Mouse (Mus musculus) embryonic facial prominence, embryonic 12.5 days (tissue): ENCODE data around the gene Abcc1. TPM values are rescaled to one million over a fixed set of nuclear protein-coding genes. Genes with fewer than 3 reads are reported as not detected.
A peak's percentile ranks its signal among the peaks of the same experiment; 100 is the strongest.

Experiments used
- ATAC-seq: fragments of 200-750 bp; cut with Nextera tagmentation; 2 replicates; pipeline ENCODE4 v1.8.0; 2017; ENCODE audit not compliant: insufficient number of reproducible peaks, insufficient read depth, low FRiP score, low TSS enrichment
- H3K27ac ChIP-seq: fragments of 300-500 bp; sonication (generic); 2 replicates; pipeline ENCODE4 v1.5.1; 2016; ENCODE audit warnings: mild to moderate bottlenecking
- H3K27me3 ChIP-seq: fragments of 300-500 bp; sonication (generic); 2 replicates; pipeline ENCODE4 v1.6.1; 2016; ENCODE audit warnings: mild to moderate bottlenecking, moderate library complexity
- H3K36me3 ChIP-seq: fragments of 300-500 bp; sonication (generic); 2 replicates; pipeline ENCODE4 v1.6.1; 2016; ENCODE audit warnings: mild to moderate bottlenecking
- H3K4me1 ChIP-seq: fragments of 300-500 bp; sonication (generic); 2 replicates; pipeline ENCODE4 v1.6.1; 2016
- H3K4me2 ChIP-seq: fragments of 300-500 bp; sonication (generic); replicated peaks from 2 replicates; pipeline ENCODE4 v1.6.1; 2016; ENCODE audit warnings: mild to moderate bottlenecking, moderate library complexity
- H3K4me3 ChIP-seq: fragments of 300-500 bp; sonication (generic); 2 replicates; pipeline ENCODE4 v1.5.1; 2016; ENCODE audit warnings: mild to moderate bottlenecking
- H3K9ac ChIP-seq: fragments of 300-500 bp; sonication (generic); 2 replicates; pipeline ENCODE4 v1.6.1; 2016; ENCODE audit warnings: mild to moderate bottlenecking, moderate library complexity
- H3K9me3 ChIP-seq: fragments of 300-500 bp; sonication (generic); 2 replicates; pipeline ENCODE4 v1.6.1; 2016; ENCODE audit warnings: mild to moderate bottlenecking, moderate library complexity
- WGBS: fragments of 180-500 bp; shearing (Covaris S2); methylation state at CpG from one replicate; pipeline ENCODE4 v1.1.7; 2016; 5-methylcytosine and 5-hydroxymethylcytosine counted together
- polyA plus RNA-seq: library from polyadenylated mRNA; unstranded; fragments of >200 nt; fragmentation: Nextera tagmentation; extraction: Ambion mirVana; gene quantifications from 2 replicates; pipeline ENCODE4 v1.2.1, GENCODE M21; 2016

Gene Abcc1
- 9.9 and 10.2 TPM in 2 replicates for polyA plus RNA-seq

DNA sequence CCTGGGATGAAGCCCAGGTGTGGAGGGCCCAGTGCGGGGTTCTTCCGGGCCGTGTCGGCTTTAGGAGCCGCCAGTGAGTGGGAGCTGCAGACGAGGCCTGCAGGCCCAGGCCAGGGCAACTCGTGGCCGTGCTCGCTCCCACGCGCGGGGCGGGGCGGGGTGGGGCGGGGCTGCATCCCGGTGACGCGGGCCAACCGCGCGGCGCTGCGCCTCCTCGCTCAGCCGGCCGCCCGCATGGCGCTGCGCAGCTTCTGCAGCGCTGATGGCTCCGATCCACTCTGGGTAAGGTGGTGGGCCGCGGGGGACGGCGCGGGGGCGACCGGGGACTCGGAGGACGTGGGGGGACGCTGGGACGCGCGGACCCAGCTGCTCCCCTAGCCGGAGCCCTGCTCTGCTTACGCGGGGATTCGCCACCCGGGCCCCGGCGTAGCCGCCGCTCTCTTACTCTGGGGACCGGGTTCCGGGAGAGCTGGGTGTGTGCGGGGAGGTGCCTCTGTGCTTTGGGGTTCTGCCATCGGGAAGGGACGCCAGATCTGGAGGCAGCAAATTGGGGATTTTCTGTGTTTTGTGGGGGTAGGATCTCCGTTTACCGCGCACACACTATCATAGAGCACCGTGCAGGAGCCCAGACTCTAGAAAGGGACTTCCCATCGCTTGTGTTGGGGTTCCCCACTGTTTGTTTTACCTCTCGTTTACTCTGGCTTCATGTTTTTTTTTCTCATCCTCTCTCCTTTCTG lies at the start of gene Abcc1:
Abcc1 (plus strand) TSS at position 197 of the 737 bp plus-strand sequence.
- Histone ChIP-seq H3K9me3 (no peaks in the 10 kb centered on the region), H3K27me3 (no peaks in the 10 kb centered on the region), H3K4me2 (peak within 1 kb of the TSS; percentile 78), H3K9ac (peak within 1 kb of the TSS; percentile 74), H3K27ac (no peak within 1 kb of the TSS), H3K36me3 (no peaks in the 10 kb centered on the region), H3K4me1 (peaks cover 3% of the 10 kb centered on the region; the same call in 1 of the 2 replicates), H3K4me3 (peak within 1 kb of the TSS; percentile 85)
- under 1% methylated on average over 40 of the region's 64 CpGs for WGBS
- ATAC-seq = peak; percentile 96

DNA sequence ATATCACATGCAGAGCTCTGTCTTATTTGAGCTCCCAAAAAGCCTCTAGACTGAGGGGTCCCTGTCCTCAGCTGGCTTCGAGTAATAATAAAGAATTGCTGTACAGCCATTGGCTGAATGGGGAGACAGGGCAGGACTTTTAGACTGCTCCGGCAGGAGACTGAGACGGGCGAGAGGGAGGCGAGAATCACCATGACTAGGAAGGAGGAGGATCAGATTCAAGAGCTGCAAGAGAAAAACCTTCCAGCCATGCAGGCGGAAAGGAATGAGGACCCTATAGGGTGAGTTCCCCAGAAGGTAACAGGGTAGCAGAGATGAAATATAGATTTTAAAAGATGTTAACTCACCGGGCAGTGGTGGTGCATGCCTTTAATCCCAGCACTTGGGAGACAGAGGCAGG lies 48.4 kb upstream of the Abcc1 start:
- H3K36me3 ChIP-seq = peaks cover 41% of the 10 kb centered on the region
- H3K9ac ChIP-seq = no peak overlapping the region
- H3K9me3 ChIP-seq = no peaks in the 10 kb centered on the region
- WGBS = 91% methylated on average over 7 of the region's 7 CpGs
- H3K4me3 ChIP-seq = no peak overlapping the region
- no peak overlapping the region for H3K4me2 ChIP-seq
- no peaks in the 10 kb centered on the region for H3K27me3 ChIP-seq
- peaks cover 9% of the 10 kb centered on the region; the same call in 1 of the 2 replicates for H3K4me1 ChIP-seq
- no peak for ATAC-seq
- H3K27ac ChIP-seq = no peak overlapping the region

- peaks cover 9% of the 10 kb centered on the region; the same call in 1 of the 2 replicates for H3K4me1 ChIP-seq
- H3K9ac ChIP-seq = peak within 1 kb of the TSS; percentile 76
- H3K27me3 ChIP-seq = 0 out of 2 replicates have a peak, but pooled peaks cover 3% of the 10 kb centered on the region
- H3K36me3 ChIP-seq = peaks cover 13% of the 10 kb centered on the region
- H3K27ac ChIP-seq = peak within 1 kb of the TSS; percentile 82
- no peaks in the 10 kb centered on the region for H3K9me3 ChIP-seq
- peak within 1 kb of the TSS; percentile 69 for H3K4me2 ChIP-seq
- WGBS = 4% methylated on average over 51 of the region's 51 CpGs
- H3K4me3 ChIP-seq = peak within 1 kb of the TSS; percentile 83
- peak; percentile 100 for ATAC-seq
Observed at GRCm38 (mm10) chr16:14316884-14317876, 44.2 kb upstream of the Abcc1 start, which contains the start of gene Fopnl. Fopnl (minus strand) TSS chr16:14317405.

- H3K9ac ChIP-seq = no peak overlapping the region
- no peaks in the 10 kb centered on the region for H3K36me3 ChIP-seq
- no peak overlapping the region for H3K4me2 ChIP-seq
- WGBS = 86% methylated on average over 3 of the region's 3 CpGs
- 0 out of 2 replicates have a peak, but pooled peaks cover 3% of the 10 kb centered on the region for H3K27me3 ChIP-seq
- no peak overlapping the region for H3K27ac ChIP-seq
- peaks cover 9% of the 10 kb centered on the region; the same call in 1 of the 2 replicates for H3K4me1 ChIP-seq
- H3K4me3 ChIP-seq = no peak overlapping the region
- ATAC-seq = no peak
- H3K9me3 ChIP-seq = no peaks in the 10 kb centered on the region
Observed at GRCm38 (mm10) chr16:14319681-14320080, 41.7 kb upstream of the Abcc1 start.

DNA sequence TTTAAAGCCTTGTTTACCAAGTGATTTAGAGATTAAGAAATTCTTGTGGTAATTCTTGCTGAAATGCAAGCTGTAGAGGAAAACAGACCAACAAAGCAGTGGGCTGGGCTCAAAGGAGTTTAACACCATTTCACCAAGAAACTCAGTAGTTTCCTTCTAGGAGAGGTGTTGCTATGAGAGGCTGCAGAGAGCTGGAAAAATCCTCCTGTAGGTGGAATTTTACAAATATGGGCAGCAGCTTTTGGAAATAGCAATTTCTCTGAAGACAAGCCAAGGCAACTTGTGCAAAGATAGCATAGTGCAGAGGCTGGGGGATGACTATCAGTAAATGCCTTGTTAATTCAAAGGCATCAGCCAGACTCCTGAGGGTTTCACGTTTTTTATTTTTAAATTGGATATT lies 40.9 kb upstream of the Abcc1 start:
- H3K9me3 ChIP-seq = no peaks in the 10 kb centered on the region
- peaks cover 8% of the 10 kb centered on the region; the same call in 1 of the 2 replicates for H3K4me1 ChIP-seq
- no peak overlapping the region for H3K27ac ChIP-seq
- 0 out of 2 replicates have a peak, but pooled peaks cover 3% of the 10 kb centered on the region for H3K27me3 ChIP-seq
- H3K4me2 ChIP-seq = no peak overlapping the region
- WGBS = 56% methylated on average over 1 of the region's 1 CpGs
- H3K4me3 ChIP-seq = no peak overlapping the region
- ATAC-seq = no peak
- H3K9ac ChIP-seq = no peak overlapping the region
- no peaks in the 10 kb centered on the region for H3K36me3 ChIP-seq

- Histone ChIP-seq H3K9me3 (no peaks in the 10 kb centered on the region), H3K4me1 (no peaks in the 10 kb centered on the region), H3K9ac (no peak overlapping the region), H3K4me2 (no peak overlapping the region), H3K36me3 (no peaks in the 10 kb centered on the region), H3K27ac (no peak overlapping the region), H3K27me3 (no peaks in the 10 kb centered on the region), H3K4me3 (no peak overlapping the region)
- WGBS = 71% methylated on average over 1 of the region's 1 CpGs
- ATAC-seq = no peak
Observed at GRCm38 (mm10) chr16:14328156-14328555, 33.2 kb upstream of the Abcc1 start.

GRCm38 (mm10) chr16:14344967-14345366 lies 16.4 kb upstream of the Abcc1 start:
- Histone ChIP-seq H3K4me2 (no peak overlapping the region), H3K27ac (no peak overlapping the region), H3K36me3 (no peaks in the 10 kb centered on the region), H3K27me3 (no peaks in the 10 kb centered on the region), H3K4me1 (no peaks in the 10 kb centered on the region), H3K9me3 (no peaks in the 10 kb centered on the region), H3K4me3 (no peak overlapping the region), H3K9ac (no peak overlapping the region)
- WGBS = 65% methylated on average over 3 of the region's 3 CpGs
- no peak for ATAC-seq

DNA sequence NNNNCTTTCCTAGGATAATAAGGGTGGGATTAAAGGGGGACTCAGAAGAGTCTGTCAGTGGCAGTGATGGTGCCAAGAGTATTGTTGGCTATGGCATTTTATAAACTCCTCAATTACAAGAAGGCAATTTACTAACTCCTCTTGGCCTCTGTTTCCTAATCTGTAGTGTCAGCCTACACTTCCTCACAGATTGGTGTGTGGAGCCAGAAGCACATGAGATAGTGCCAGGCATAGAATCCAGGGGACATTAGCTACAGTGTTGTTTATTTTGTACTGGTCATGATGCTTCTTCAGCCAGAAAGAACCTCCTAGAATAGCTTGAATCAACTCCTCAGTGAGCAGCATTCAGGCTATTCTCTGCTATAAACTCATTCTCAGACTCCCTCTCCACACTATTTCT lies 9.8 kb upstream of the Abcc1 start:
- no peak overlapping the region for H3K9ac ChIP-seq
- no peaks in the 10 kb centered on the region for H3K36me3 ChIP-seq
- H3K4me3 ChIP-seq = no peak overlapping the region
- no peak overlapping the region for H3K27ac ChIP-seq
- H3K4me1 ChIP-seq = no peaks in the 10 kb centered on the region
- H3K4me2 ChIP-seq = no peak overlapping the region
- no peak for ATAC-seq
- no peaks in the 10 kb centered on the region for H3K27me3 ChIP-seq
- no peaks in the 10 kb centered on the region for H3K9me3 ChIP-seq

- ATAC-seq = no peak
- WGBS = 78% methylated on average over 3 of the region's 3 CpGs
- Histone ChIP-seq H3K27me3 (no peaks in the 10 kb centered on the region), H3K9me3 (no peaks in the 10 kb centered on the region), H3K36me3 (no peaks in the 10 kb centered on the region), H3K4me2 (no peak overlapping the region), H3K27ac (no peak overlapping the region), H3K4me3 (no peak overlapping the region), H3K4me1 (no peaks in the 10 kb centered on the region), H3K9ac (no peak overlapping the region)
Observed at GRCm38 (mm10) chr16:14352234-14352633, 9.1 kb upstream of the Abcc1 start.

- ATAC-seq = no peak
- 54% methylated on average over 5 of the region's 5 CpGs for WGBS
- H3K9me3 ChIP-seq = no peaks in the 10 kb centered on the region
- no peaks in the 10 kb centered on the region for H3K27me3 ChIP-seq
- no peak overlapping the region for H3K27ac ChIP-seq
- H3K4me2 ChIP-seq = no peak overlapping the region
- H3K36me3 ChIP-seq = no peaks in the 10 kb centered on the region
- H3K9ac ChIP-seq = no peak overlapping the region
- no peak overlapping the region for H3K4me3 ChIP-seq
- H3K4me1 ChIP-seq = no peaks in the 10 kb centered on the region
Observed at GRCm38 (mm10) chr16:14352663-14353062, 8.7 kb upstream of the Abcc1 start.

GRCm38 (mm10) chr16:14357859-14358258 lies 3.5 kb upstream of the Abcc1 start:
- no peak overlapping the region for H3K9ac ChIP-seq
- no peak overlapping the region for H3K4me2 ChIP-seq
- 67% methylated on average over 2 of the region's 2 CpGs for WGBS
- H3K4me3 ChIP-seq = no peak overlapping the region
- no peaks in the 10 kb centered on the region for H3K27me3 ChIP-seq
- H3K36me3 ChIP-seq = no peaks in the 10 kb centered on the region
- H3K4me1 ChIP-seq = peaks cover 3% of the 10 kb centered on the region; the same call in 1 of the 2 replicates
- ATAC-seq = no peak
- no peaks in the 10 kb centered on the region for H3K9me3 ChIP-seq
- no peak overlapping the region for H3K27ac ChIP-seq
